Mouse (Mus musculus): ENCODE results near the gene Prrt3.

Prrt3 gene

GRCm38 (mm10) chr6:113444207-113444965 is 57.3 kb downstream of the Prrt3 start:
- no peak for DNase-seq

All from cerebellum, adult 18-20 months (tissue).